Mouse (Mus musculus) right cerebral cortex, postnatal 25 days (tissue): Measurements from ENCODE around the gene Fsip1.

Experiments used
- DNase-seq: peaks from one replicate; pipeline ENCODE4 v3.0.0; 2022

The Fsip1 gene

GRCm38 (mm10) chr2:118124437-118124836 is 132.3 kb downstream of the Fsip1 start:
- DNase-seq: no peak

GRCm38 (mm10) chr2:118123743-118124142 is 133.0 kb downstream of the Fsip1 start:
- DNase-seq: no peak

GRCm38 (mm10) chr2:118122291-118122690 is 134.5 kb downstream of the Fsip1 start:
- DNase-seq: no peak

- DNase-seq: no peak
Observed at GRCm38 (mm10) chr2:118120751-118121150, 136.0 kb downstream of the Fsip1 start.

GRCm38 (mm10) chr2:118120095-118120494 is 136.7 kb downstream of the Fsip1 start:
- DNase-seq: no peak

- no peak for DNase-seq
Observed at GRCm38 (mm10) chr2:118119684-118120083, 137.1 kb downstream of the Fsip1 start.

- DNase-seq: no peak
Observed at GRCm38 (mm10) chr2:118118515-118118914, 138.3 kb downstream of the Fsip1 start.

- DNase-seq: no peak
Observed at GRCm38 (mm10) chr2:118118045-118118444, 138.7 kb downstream of the Fsip1 start.

GRCm38 (mm10) chr2:118117401-118117800 is 139.4 kb downstream of the Fsip1 start:
- no peak for DNase-seq

- DNase-seq: no peak
Observed at GRCm38 (mm10) chr2:118116754-118117290, 139.9 kb downstream of the Fsip1 start.

- no peak for DNase-seq
Observed at GRCm38 (mm10) chr2:118116180-118116579, 140.6 kb downstream of the Fsip1 start.

GRCm38 (mm10) chr2:118115647-118116046 is 141.1 kb downstream of the Fsip1 start:
- no peak for DNase-seq

GRCm38 (mm10) chr2:118114671-118115070 is 142.1 kb downstream of the Fsip1 start:
- DNase-seq: no peak

GRCm38 (mm10) chr2:118113808-118114524 is 142.8 kb downstream of the Fsip1 start:
- no peak for DNase-seq

- no peak for DNase-seq
Observed at GRCm38 (mm10) chr2:118112846-118113479, 143.8 kb downstream of the Fsip1 start.

GRCm38 (mm10) chr2:118112438-118112837 is 144.3 kb downstream of the Fsip1 start:
- DNase-seq: no peak

GRCm38 (mm10) chr2:118111488-118112131 is 145.2 kb downstream of the Fsip1 start, which contains the start of gene Thbs1:
Gene Thbs1 (plus strand): TSS chr2:118111876.
- DNase-seq: peak; percentile 42

GRCm38 (mm10) chr2:118111116-118111487 is 145.7 kb downstream of the Fsip1 start:
- DNase-seq: peak; percentile 82

GRCm38 (mm10) chr2:118110225-118110915 is 146.4 kb downstream of the Fsip1 start:
- no peak for DNase-seq

GRCm38 (mm10) chr2:118102169-118102568 is 154.6 kb downstream of the Fsip1 start:
- no peak for DNase-seq

- no peak for DNase-seq
Observed at GRCm38 (mm10) chr2:118099104-118099503, 157.7 kb downstream of the Fsip1 start.

- DNase-seq: no peak
Observed at GRCm38 (mm10) chr2:118091226-118091625, 165.5 kb downstream of the Fsip1 start.
